Mouse (Mus musculus): ENCODE data around the gene Plekhm3.

The Plekhm3 gene

GRCm38 (mm10) chr1:64876276-64876675 lies 80.3 kb downstream of the Plekhm3 start:
- in situ Hi-C loops (cut with MboI), result no loop called here

- in situ Hi-C loops (cut with MboI), result no loop called here
These were observed 80.9 kb downstream of the Plekhm3 start for GRCm38 (mm10) chr1:64875712-64876111.

GRCm38 (mm10) chr1:64875156-64875555 lies 81.5 kb downstream of the Plekhm3 start:
- in situ Hi-C loops (cut with MboI), result no loop called here

- in situ Hi-C loops (cut with MboI), result no loop called here
These were observed 84.7 kb downstream of the Plekhm3 start for GRCm38 (mm10) chr1:64871956-64872355.

GRCm38 (mm10) chr1:64867684-64868083 lies 88.9 kb downstream of the Plekhm3 start:
- in situ Hi-C loops (cut with MboI), result no loop called here

- in situ Hi-C loops (cut with MboI), result no loop called here
These were observed 90.5 kb downstream of the Plekhm3 start for GRCm38 (mm10) chr1:64866140-64866539.

- in situ Hi-C loops (cut with MboI), result no loop called here
These were observed 96.2 kb downstream of the Plekhm3 start for GRCm38 (mm10) chr1:64860235-64860920.

- in situ Hi-C loops (cut with MboI), result no loop called here
These were observed 96.8 kb downstream of the Plekhm3 start for GRCm38 (mm10) chr1:64859826-64860225.

GRCm38 (mm10) chr1:64854835-64855234 lies 101.8 kb downstream of the Plekhm3 start:
- in situ Hi-C loops (cut with MboI), result no loop called here

- in situ Hi-C loops (cut with MboI), result no loop called here
These were observed 102.6 kb downstream of the Plekhm3 start for GRCm38 (mm10) chr1:64853738-64854730.

GRCm38 (mm10) chr1:64853244-64853643 lies 103.4 kb downstream of the Plekhm3 start:
- in situ Hi-C loops (cut with MboI), result no loop called here

GRCm38 (mm10) chr1:64852272-64852671 lies 104.4 kb downstream of the Plekhm3 start:
- in situ Hi-C loops (cut with MboI), result no loop called here

- in situ Hi-C loops (cut with MboI), result no loop called here
These were observed 106.3 kb downstream of the Plekhm3 start for GRCm38 (mm10) chr1:64850345-64850744.

GRCm38 (mm10) chr1:64848996-64849395 lies 107.6 kb downstream of the Plekhm3 start:
- in situ Hi-C loops (cut with MboI), result no loop called here

- in situ Hi-C loops (cut with MboI), result no loop called here
These were observed 108.5 kb downstream of the Plekhm3 start for GRCm38 (mm10) chr1:64848081-64848480.

- in situ Hi-C loops (cut with MboI), result no loop called here
These were observed 109.1 kb downstream of the Plekhm3 start for GRCm38 (mm10) chr1:64847565-64847964.

- in situ Hi-C loops (cut with MboI), result no loop called here
These were observed 111.6 kb downstream of the Plekhm3 start for GRCm38 (mm10) chr1:64844978-64845377.

- in situ Hi-C loops (cut with MboI), result no loop called here
These were observed 112.6 kb downstream of the Plekhm3 start for GRCm38 (mm10) chr1:64843900-64844616.

GRCm38 (mm10) chr1:64840930-64841329 lies 115.7 kb downstream of the Plekhm3 start:
- in situ Hi-C loops (cut with MboI), result no loop called here

- in situ Hi-C loops (cut with MboI), result no loop called here
These were observed 120.0 kb downstream of the Plekhm3 start for GRCm38 (mm10) chr1:64836584-64836983.

GRCm38 (mm10) chr1:64836114-64836513 lies 120.5 kb downstream of the Plekhm3 start:
- in situ Hi-C loops (cut with MboI), result no loop called here

- in situ Hi-C loops (cut with MboI), result no loop called here
These were observed 125.1 kb downstream of the Plekhm3 start for GRCm38 (mm10) chr1:64831552-64831951.
